Mouse (Mus musculus) right cerebral cortex, postnatal 14 days (tissue): ENCODE measurements at regions not wholly inside any gene's neighbourhood (a gene's known extent, or its start where the extent isn't known, plus 50 kb on each side); places are given as distances from the start of the nearest gene placed in this dataset.

Source experiments
- DNase-seq: peaks from one replicate; pipeline ENCODE4 v3.0.0; 2022

GRCm38 (mm10) chr11:63769738-63770137 is 152.4 kb downstream of the Hs3st3b1 start:
- no peak for DNase-seq

- DNase-seq = no peak
Measured at GRCm38 (mm10) chr11:63775382-63775781, 146.7 kb downstream of the Hs3st3b1 start.

DNA sequence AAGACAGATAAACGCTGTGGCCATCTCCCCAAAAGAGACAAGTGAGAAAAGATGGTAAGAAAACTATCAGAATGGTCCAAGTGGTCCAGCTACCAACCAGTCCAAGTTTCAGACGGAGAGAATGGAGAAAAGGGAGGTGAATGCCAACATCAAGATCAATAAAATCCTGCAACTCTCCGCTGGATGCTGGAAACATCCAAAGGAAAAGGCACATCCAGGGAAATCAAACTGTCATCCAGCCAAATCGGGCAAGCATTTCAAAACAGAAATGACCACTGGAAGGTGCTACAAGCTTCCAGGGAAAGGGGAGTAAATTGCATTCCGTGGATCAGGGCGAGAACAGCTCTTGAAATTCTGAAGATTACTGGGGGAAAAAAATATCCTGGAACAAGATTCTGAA is 142.7 kb downstream of the Hs3st3b1 start:
- no peak for DNase-seq

DNA sequence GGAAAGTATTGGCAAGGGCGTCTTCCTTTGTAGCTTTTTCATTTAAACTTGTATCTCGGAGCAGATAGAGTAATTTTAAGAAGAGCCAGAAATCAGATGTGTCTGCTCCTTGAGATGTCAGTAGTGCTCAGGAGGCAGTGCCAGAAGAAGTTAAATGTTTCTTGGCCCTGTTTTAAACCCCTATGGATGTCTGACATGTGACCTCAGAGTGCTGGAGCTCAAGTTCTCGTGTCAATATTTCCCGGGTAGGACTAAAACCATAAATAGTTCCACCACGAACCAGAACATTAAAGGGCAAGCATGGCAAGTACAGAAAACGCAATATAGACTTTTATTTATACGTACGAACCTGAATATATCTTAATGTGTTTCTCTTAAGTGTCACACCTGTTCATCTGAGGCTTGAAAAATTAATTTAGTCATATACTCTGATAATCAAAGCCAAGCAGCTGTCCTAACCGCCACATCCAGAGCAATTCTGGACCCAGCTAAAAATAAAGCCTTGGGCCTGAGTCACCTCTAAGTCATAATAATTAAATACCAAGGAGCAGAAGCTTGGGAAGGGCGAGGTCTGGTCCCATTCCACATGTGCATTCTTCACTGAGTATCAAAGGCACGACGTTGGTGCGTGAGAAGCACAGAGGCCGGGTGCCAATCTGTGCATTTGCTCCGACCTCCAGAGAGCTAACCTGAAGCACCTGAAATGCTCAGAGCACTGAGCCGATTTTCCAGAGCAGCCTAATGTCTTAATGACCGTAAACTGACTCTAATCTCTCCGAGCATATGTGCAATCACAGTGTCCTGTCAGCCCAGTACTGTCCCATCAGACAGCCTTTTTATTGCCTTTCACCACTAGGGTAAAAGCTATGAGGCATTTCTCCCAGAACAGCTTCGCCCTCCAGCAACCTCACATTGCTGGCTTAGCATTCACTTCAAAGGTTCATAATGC is 139.8 kb downstream of the Hs3st3b1 start:
- DNase-seq = no peak

GRCm38 (mm10) chr11:63785281-63785886 is 136.7 kb downstream of the Hs3st3b1 start:
- no peak for DNase-seq

- no peak for DNase-seq
Measured at GRCm38 (mm10) chr11:63785965-63786364, 136.1 kb downstream of the Hs3st3b1 start.

- no peak for DNase-seq
Measured at GRCm38 (mm10) chr11:63789473-63790120, 132.5 kb downstream of the Hs3st3b1 start.

DNA sequence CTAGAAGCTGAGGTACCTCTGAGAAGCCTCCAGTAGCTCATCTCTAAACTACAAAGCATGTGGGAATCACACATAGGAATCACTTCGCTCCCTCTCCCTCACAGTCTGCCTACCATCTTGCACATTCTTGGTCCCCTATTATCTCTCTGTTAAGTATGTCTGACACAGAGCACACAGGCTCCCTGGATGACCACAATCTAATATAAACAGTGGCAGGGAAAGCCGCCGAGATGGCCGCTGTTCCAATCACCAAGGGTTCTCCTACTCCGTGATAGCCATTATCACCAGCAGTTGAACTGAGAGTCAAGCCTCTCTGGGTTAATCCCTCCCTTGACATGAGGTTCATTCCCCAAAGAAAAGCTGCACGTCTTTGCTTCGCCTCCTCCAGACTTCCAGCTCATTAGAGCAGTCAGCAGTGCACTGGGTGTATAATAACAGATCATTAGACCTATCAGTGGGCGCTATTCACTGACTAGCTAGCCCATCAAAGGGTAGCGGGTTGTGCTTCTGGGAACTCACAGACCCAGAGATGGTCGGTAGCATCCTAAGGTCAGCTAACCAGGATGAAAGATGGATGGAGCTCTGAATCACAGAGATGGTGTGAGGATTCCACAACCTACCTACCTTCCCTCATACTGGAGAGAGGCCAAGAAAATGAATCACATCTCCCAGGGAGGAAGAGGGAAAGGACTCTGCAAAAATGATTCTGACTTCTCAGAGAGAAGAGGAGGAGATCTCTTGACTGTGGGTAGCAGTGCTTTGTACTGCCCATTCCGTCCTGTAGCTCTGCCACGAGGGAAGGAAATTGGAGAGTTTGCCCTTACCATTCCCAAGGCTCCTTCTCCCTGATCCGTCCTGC is 130.9 kb downstream of the Hs3st3b1 start:
- DNase-seq = no peak

DNA sequence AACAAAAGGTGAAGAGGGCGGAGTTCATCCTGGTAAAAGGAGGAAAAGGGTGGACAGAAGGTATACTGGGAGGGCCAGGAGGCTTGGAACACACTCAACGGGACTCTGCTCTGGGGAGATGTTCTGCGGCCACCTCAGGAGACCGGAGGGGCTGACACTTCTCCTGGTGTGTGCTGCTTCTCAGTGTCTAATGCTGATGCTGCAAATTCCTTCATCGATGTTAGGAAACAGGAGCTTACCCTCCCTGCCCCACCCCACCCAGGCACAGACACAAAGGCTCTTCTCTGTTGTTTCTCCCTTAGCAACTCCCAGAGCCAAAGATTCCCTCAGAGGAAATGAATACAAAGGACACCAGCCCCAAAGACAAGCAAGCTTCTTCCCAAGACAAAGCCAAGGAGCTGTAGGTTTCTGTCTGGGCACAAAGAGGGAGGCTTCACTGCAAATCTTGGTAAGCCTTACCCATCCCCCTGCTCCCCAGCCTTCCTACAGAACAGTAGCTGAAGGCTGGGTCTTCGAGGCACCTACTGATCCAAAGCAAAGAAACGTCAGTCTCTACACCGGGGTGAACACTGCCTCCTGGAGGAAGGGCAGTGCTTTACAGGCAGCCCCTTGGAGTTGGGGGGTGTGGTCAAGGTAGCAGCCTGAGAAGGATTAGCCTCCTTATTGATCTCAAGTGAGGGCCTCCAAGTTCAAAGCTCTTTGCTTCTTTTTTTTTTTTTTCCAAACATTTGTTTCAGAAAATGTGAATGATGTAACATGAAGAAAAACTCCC is 128.2 kb downstream of the Hs3st3b1 start:
- no peak for DNase-seq

DNA sequence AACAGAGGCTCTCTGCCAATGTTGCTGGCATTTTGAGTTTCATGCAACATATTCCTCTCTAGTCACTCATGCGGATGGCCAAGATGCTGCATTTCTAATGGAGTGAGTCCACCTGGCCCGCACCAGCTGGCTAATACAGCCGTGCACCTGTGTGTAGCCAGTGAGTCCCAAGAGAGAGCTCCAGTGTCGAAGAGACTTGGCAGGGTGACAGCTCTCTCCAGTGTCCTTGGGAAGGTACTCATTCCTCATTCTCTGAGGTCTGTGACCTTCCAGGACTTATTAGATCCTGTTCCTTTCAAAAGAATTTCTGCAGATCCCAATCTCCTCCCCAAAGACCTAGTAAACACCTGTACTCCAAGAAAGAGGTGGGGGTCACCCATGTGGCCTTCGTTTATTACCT is 109.9 kb downstream of the Hs3st3b1 start:
- DNase-seq = no peak

GRCm38 (mm10) chr11:63822847-63823246 is 99.2 kb downstream of the Hs3st3b1 start:
- no peak for DNase-seq

- no peak for DNase-seq
Measured at GRCm38 (mm10) chr11:63827271-63827762, 94.8 kb downstream of the Hs3st3b1 start.

- DNase-seq = no peak
Measured at GRCm38 (mm10) chr11:63833480-63833879, 88.6 kb downstream of the Hs3st3b1 start.

- no peak for DNase-seq
Measured at GRCm38 (mm10) chr11:63834140-63834539, 88.0 kb downstream of the Hs3st3b1 start.

- DNase-seq = no peak
Measured at GRCm38 (mm10) chr11:63834631-63835030, 87.5 kb downstream of the Hs3st3b1 start.
